Mouse (Mus musculus) lung, postnatal 0 days (tissue): ENCODE measurements around the gene App.

Experiments
- CTCF ChIP-seq: IDR thresholded peaks from 2 replicates; pipeline ENCODE4 v1.5.1; 2016; ENCODE audit warnings: antibody characterized with exemption, mild to moderate bottlenecking
- EP300 ChIP-seq: IDR thresholded peaks from 2 replicates; pipeline ENCODE4 v1.6.1; 2016; ENCODE audit warnings: antibody characterized with exemption, mild to moderate bottlenecking, control low read depth

DNA sequence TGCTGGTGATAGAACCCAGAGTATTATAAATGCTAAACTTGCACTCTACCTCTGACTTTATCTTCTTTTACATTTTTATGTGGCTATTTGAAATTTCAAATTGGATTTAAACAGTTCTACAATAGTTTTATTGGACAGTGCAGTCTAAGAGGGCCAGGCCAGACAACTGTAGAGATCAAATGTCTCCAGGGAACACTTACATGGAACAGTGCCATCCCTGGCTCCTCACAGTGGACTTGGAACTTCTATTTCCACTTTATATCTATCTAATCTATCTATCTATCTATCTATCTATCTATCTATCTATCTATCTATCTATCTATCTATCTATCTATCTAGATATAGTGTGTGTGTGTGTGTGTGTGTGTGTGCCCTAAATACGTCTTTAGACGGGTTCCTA lies 16.4 kb downstream of the App start:
- TF ChIP-seq CTCF (no peak), EP300 (no peak)
